Mouse (Mus musculus): ENCODE data around the gene Cd72. TPM values are rescaled to one million over a fixed set of nuclear protein-coding genes. Genes with fewer than 3 reads are reported as not detected.
"Not testable (repeated sequence)": the region's sequence is repeated elsewhere in the genome, so short reads cannot be mapped to it uniquely, and the experiment has no call there.

Gene Cd72
- polyA plus RNA-seq, 1 experiment = not detected

GRCm38 (mm10) chr4:43492101-43492820 is 37.8 kb upstream of the Cd72 start:
- Histone ChIP-seq H3K4me1 (ENCODE audit: control insufficient read depth, insufficient read depth, low read length) (no peaks in the 10 kb centered on the region), H3K9me3 (replicated peaks; ENCODE audit: control insufficient read depth, insufficient read depth, low read length, poor library complexity, severe bottlenecking) (no peaks in the 10 kb centered on the region), H3K36me3 (ENCODE audit: control insufficient read depth, insufficient read depth, low read length, poor library complexity, severe bottlenecking) (0 out of 2 replicates have a peak, but pooled peaks cover 5% of the 10 kb centered on the region), H3K27ac (ENCODE audit: insufficient read depth, low read length) (no peak overlapping the region), H3K9ac (ENCODE audit: low read depth, poor library complexity, severe bottlenecking) (peak overlapping the region; percentile 41; the same call in 1 of the 2 replicates), H3K4me3 (ENCODE audit: low read depth, low read length) (peak overlapping the region; percentile 39; the same call in 1 of the 2 replicates), H3K27me3 (ENCODE audit: control insufficient read depth, insufficient read depth, low read length, poor library complexity, severe bottlenecking) (no peaks in the 10 kb centered on the region)
- TF ChIP-seq POLR2A (IDR thresholded peaks at IDR 0.05; ENCODE audit: insufficient read depth, low read length) = no peak
- no peak for TF ChIP-seq CTCF (IDR thresholded peaks at IDR 0.05; ENCODE audit: low read depth, low read length)
- no peak for TF ChIP-seq EP300 (IDR thresholded peaks at IDR 0.05; ENCODE audit: insufficient read depth, low read depth, low read length)

GRCm38 (mm10) chr4:43490801-43491200 is 36.4 kb upstream of the Cd72 start:
- no peak overlapping the region for H3K4me3 ChIP-seq (ENCODE audit: low read depth, low read length)
- no peak overlapping the region for H3K9ac ChIP-seq (ENCODE audit: low read depth, poor library complexity, severe bottlenecking)
- no peaks in the 10 kb centered on the region for H3K9me3 ChIP-seq (replicated peaks; ENCODE audit: control insufficient read depth, insufficient read depth, low read length, poor library complexity, severe bottlenecking)
- 0 out of 2 replicates have a peak, but pooled peaks cover 1% of the 10 kb centered on the region for H3K36me3 ChIP-seq (ENCODE audit: control insufficient read depth, insufficient read depth, low read length, poor library complexity, severe bottlenecking)
- no peak overlapping the region for H3K27ac ChIP-seq (ENCODE audit: insufficient read depth, low read length)
- H3K4me1 ChIP-seq (ENCODE audit: control insufficient read depth, insufficient read depth, low read length) = no peaks in the 10 kb centered on the region
- no peak for TF ChIP-seq CTCF (IDR thresholded peaks at IDR 0.05; ENCODE audit: low read depth, low read length)
- TF ChIP-seq EP300 (IDR thresholded peaks at IDR 0.05; ENCODE audit: insufficient read depth, low read depth, low read length) = no peak
- TF ChIP-seq POLR2A (IDR thresholded peaks at IDR 0.05; ENCODE audit: insufficient read depth, low read length) = no peak
- H3K27me3 ChIP-seq (ENCODE audit: control insufficient read depth, insufficient read depth, low read length, poor library complexity, severe bottlenecking) = no peaks in the 10 kb centered on the region

- Histone ChIP-seq H3K9me3 (replicated peaks; ENCODE audit: control insufficient read depth, insufficient read depth, low read length, poor library complexity, severe bottlenecking) (no peaks in the 10 kb centered on the region), H3K4me3 (ENCODE audit: low read depth, low read length) (no peak overlapping the region)
These were observed 35.2 kb upstream of the Cd72 start for GRCm38 (mm10) chr4:43489611-43490010.

GRCm38 (mm10) chr4:43485666-43486065 is 31.2 kb upstream of the Cd72 start:
- not testable (repeated sequence) for H3K9me3 ChIP-seq (replicated peaks; ENCODE audit: control insufficient read depth, insufficient read depth, low read length, poor library complexity, severe bottlenecking); H3K4me3 ChIP-seq (ENCODE audit: low read depth, low read length); H3K4me1 ChIP-seq (ENCODE audit: control insufficient read depth, insufficient read depth, low read length); H3K9ac ChIP-seq (ENCODE audit: low read depth, poor library complexity, severe bottlenecking); H3K27ac ChIP-seq (ENCODE audit: insufficient read depth, low read length); H3K27me3 ChIP-seq (ENCODE audit: control insufficient read depth, insufficient read depth, low read length, poor library complexity, severe bottlenecking); H3K36me3 ChIP-seq (ENCODE audit: control insufficient read depth, insufficient read depth, low read length, poor library complexity, severe bottlenecking)

More at GRCm38 (mm10) chr4:43489611-43490010, 35.2 kb upstream of the Cd72 start:
- H3K36me3 ChIP-seq (ENCODE audit: control insufficient read depth, insufficient read depth, low read length, poor library complexity, severe bottlenecking) = no peaks in the 10 kb centered on the region
- H3K27me3 ChIP-seq (ENCODE audit: control insufficient read depth, insufficient read depth, low read length, poor library complexity, severe bottlenecking) = no peaks in the 10 kb centered on the region
- TF ChIP-seq POLR2A (IDR thresholded peaks at IDR 0.05; ENCODE audit: insufficient read depth, low read length) = no peak
- no peak overlapping the region for H3K27ac ChIP-seq (ENCODE audit: insufficient read depth, low read length)
- H3K9ac ChIP-seq (ENCODE audit: low read depth, poor library complexity, severe bottlenecking) = no peak overlapping the region
- H3K4me1 ChIP-seq (ENCODE audit: control insufficient read depth, insufficient read depth, low read length) = no peaks in the 10 kb centered on the region

- no peaks in the 10 kb centered on the region for H3K27me3 ChIP-seq (ENCODE audit: control insufficient read depth, insufficient read depth, low read length, poor library complexity, severe bottlenecking)
- H3K36me3 ChIP-seq (ENCODE audit: control insufficient read depth, insufficient read depth, low read length, poor library complexity, severe bottlenecking) = no peaks in the 10 kb centered on the region
- no peak within 1 kb of the TSS for H3K9ac ChIP-seq (ENCODE audit: low read depth, poor library complexity, severe bottlenecking)
- peaks cover 2% of the 10 kb centered on the region for H3K4me1 ChIP-seq (ENCODE audit: control insufficient read depth, insufficient read depth, low read length)
- no peaks in the 10 kb centered on the region for H3K9me3 ChIP-seq (replicated peaks; ENCODE audit: control insufficient read depth, insufficient read depth, low read length, poor library complexity, severe bottlenecking)
- no peak within 1 kb of the TSS for H3K27ac ChIP-seq (ENCODE audit: insufficient read depth, low read length)
- TF ChIP-seq EP300 (IDR thresholded peaks at IDR 0.05; ENCODE audit: insufficient read depth, low read depth, low read length) = no peak
- TF ChIP-seq CTCF (IDR thresholded peaks at IDR 0.05; ENCODE audit: low read depth, low read length) = no peak
- TF ChIP-seq POLR2A (IDR thresholded peaks at IDR 0.05; ENCODE audit: insufficient read depth, low read length) = no peak
- H3K4me3 ChIP-seq (ENCODE audit: low read depth, low read length) = no peak within 1 kb of the TSS
These were observed 29.2 kb upstream of the Cd72 start, which contains the start of gene Sit1 for GRCm38 (mm10) chr4:43483535-43484091. Sit1 (minus strand) TSS chr4:43483734.

- Histone ChIP-seq H3K27me3 (ENCODE audit: control insufficient read depth, insufficient read depth, low read length, poor library complexity, severe bottlenecking) (no peaks in the 10 kb centered on the region), H3K36me3 (ENCODE audit: control insufficient read depth, insufficient read depth, low read length, poor library complexity, severe bottlenecking) (no peaks in the 10 kb centered on the region), H3K4me1 (ENCODE audit: control insufficient read depth, insufficient read depth, low read length) (peaks cover 2% of the 10 kb centered on the region), H3K27ac (ENCODE audit: insufficient read depth, low read length) (no peak overlapping the region), H3K9me3 (replicated peaks; ENCODE audit: control insufficient read depth, insufficient read depth, low read length, poor library complexity, severe bottlenecking) (no peaks in the 10 kb centered on the region), H3K4me3 (ENCODE audit: low read depth, low read length) (no peak overlapping the region), H3K9ac (ENCODE audit: low read depth, poor library complexity, severe bottlenecking) (no peak overlapping the region)
- TF ChIP-seq CTCF (IDR thresholded peaks at IDR 0.05; ENCODE audit: low read depth, low read length) (no peak), EP300 (IDR thresholded peaks at IDR 0.05; ENCODE audit: insufficient read depth, low read depth, low read length) (no peak), POLR2A (IDR thresholded peaks at IDR 0.05; ENCODE audit: insufficient read depth, low read length) (no peak)
These were observed 28.2 kb upstream of the Cd72 start for GRCm38 (mm10) chr4:43482591-43482990.

All from ES-Bruce4 (cell line).